Comparison of ENCODE assay signal across 8 mouse cellular contexts in the genomic region with DNA sequence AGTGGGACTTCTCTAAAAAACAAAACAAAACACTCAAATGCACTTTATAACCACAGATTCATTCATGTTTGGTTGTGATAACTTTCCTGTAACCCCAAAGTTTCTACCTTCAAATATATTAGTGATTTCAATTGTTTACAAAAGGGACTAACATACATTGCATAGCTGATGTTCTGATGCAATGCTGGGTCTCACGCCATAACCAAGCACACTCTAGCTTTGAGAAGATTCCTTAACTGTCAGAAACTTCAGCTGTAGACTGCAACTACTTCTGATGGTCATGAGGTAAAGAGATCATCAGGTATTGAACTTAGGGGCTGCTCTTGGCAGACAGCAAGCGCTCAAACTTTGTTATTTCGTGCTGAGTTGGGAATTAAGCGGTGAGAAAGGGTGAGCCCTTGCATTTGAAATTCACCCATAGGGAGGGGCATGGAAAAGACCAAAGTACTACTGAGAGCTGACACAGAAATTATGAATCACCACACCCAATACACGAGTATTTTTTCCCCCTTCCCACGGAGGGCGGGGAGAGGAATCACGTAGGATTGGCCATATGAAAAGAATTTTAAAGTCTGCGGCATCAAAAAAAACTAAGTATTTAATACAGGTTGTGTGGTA. TPM values are rescaled to one million over a fixed set of nuclear protein-coding genes. Genes with fewer than 3 reads are reported as not detected.
DNase-seq lines count a peak whose midpoint lies in the region; ATAC-seq and TF ChIP-seq lines count a peak whose summit lies in the region.

No protein-coding gene starts in this region.

- H3K4me2 ChIP-seq in hindbrain, postnatal 0 days (ENCODE audit: low read depth, low read length), result peak overlapping the region; percentile 71
- peak overlapping the region; percentile 67 for H3K4me2 ChIP-seq in midbrain, postnatal 0 days (ENCODE audit: low read depth, low read length, poor library complexity, severe bottlenecking)

- DNase-seq in kidney, adult 2 months, result no peak
- no peak for DNase-seq in kidney, adult 18-20 months
- peak; percentile 40 for DNase-seq in adipocyte (ENCODE audit: low spot score)
- DNase-seq in hindbrain, postnatal 0 days (ENCODE audit: low spot score), result no peak
- no peak for DNase-seq in midbrain, postnatal 0 days (ENCODE audit: low spot score)
- no peak for DNase-seq in urinary bladder, postnatal 25 days (ENCODE audit: low spot score)
- DNase-seq in urinary bladder, adult 18-20 months (ENCODE audit: low spot score in 2 of 2), result no peak
- DNase-seq in thymus, postnatal 4 days, result no peak

- TF ChIP-seq CTCF in kidney, adult 2 months (conservative IDR thresholded peaks at IDR 0.05; ENCODE audit: insufficient read depth, insufficient read length, low read depth, low read length), result no peak
- no peak for TF ChIP-seq CTCF in hindbrain, postnatal 0 days (IDR thresholded peaks at IDR 0.05; ENCODE audit: low read depth)
- TF ChIP-seq CTCF in midbrain, postnatal 0 days (IDR thresholded peaks at IDR 0.05), result no peak

- no peak for ATAC-seq in hindbrain, postnatal 0 days
- no peak for ATAC-seq in midbrain, postnatal 0 days (ENCODE audit: low FRiP score)

- H3K9ac ChIP-seq in hindbrain, postnatal 0 days (replicated peaks; ENCODE audit: low read length), result peak overlapping the region; percentile 79; the same call in 1 of the 2 replicates
- no peak overlapping the region for H3K9ac ChIP-seq in midbrain, postnatal 0 days (replicated peaks; ENCODE audit: low read length, poor library complexity, severe bottlenecking)

- H3K27me3 ChIP-seq in kidney, adult 2 months (replicated peaks; ENCODE audit: control insufficient read depth, insufficient read depth, low read length), result no peaks in the 10 kb centered on the region
- H3K27me3 ChIP-seq in hindbrain, postnatal 0 days (ENCODE audit: insufficient read depth, low read length), result no peaks in the 10 kb centered on the region
- H3K27me3 ChIP-seq in midbrain, postnatal 0 days (ENCODE audit: insufficient read depth, low read length), result no peaks in the 10 kb centered on the region

- no peaks in the 10 kb centered on the region for H3K9me3 ChIP-seq in hindbrain, postnatal 0 days (ENCODE audit: low read length)
- H3K9me3 ChIP-seq in midbrain, postnatal 0 days (ENCODE audit: low read length), result no peaks in the 10 kb centered on the region

- WGBS in kidney, adult 2 months, result 8% methylated on average over 9 of the region's 9 CpGs
- 16% methylated on average over 9 of the region's 9 CpGs for WGBS in hindbrain, postnatal 0 days
- 16% methylated on average over 9 of the region's 9 CpGs for WGBS in midbrain, postnatal 0 days

- no peaks in the 10 kb centered on the region for H3K36me3 ChIP-seq in kidney, adult 2 months (ENCODE audit: control insufficient read depth, insufficient read depth, low read length)
- no peaks in the 10 kb centered on the region for H3K36me3 ChIP-seq in hindbrain, postnatal 0 days (ENCODE audit: insufficient read depth, low read length)
- H3K36me3 ChIP-seq in midbrain, postnatal 0 days (ENCODE audit: insufficient read depth, low read length), result 0 out of 2 replicates have a peak, but pooled peaks cover 2% of the 10 kb centered on the region

- TF ChIP-seq POLR2A in kidney, adult 2 months (IDR thresholded peaks at IDR 0.05; ENCODE audit: low read depth, low read length), result no peak

- peak overlapping the region; percentile 95 for H3K4me3 ChIP-seq in kidney, adult 2 months (ENCODE audit: insufficient read depth, low read depth, low read length)
- peak overlapping the region; percentile 80 for H3K4me3 ChIP-seq in hindbrain, postnatal 0 days (ENCODE audit: low read length)
- peak overlapping the region; percentile 56 for H3K4me3 ChIP-seq in midbrain, postnatal 0 days (ENCODE audit: low read depth, low read length)

- peaks cover 3% of the 10 kb centered on the region; the same call in 1 of the 2 replicates for H3K4me1 ChIP-seq in kidney, adult 2 months (ENCODE audit: control insufficient read depth, insufficient read depth, low read length)
- H3K4me1 ChIP-seq in hindbrain, postnatal 0 days (ENCODE audit: insufficient read depth, low read length), result peaks cover 4% of the 10 kb centered on the region; the same call in 1 of the 2 replicates
- H3K4me1 ChIP-seq in midbrain, postnatal 0 days (ENCODE audit: insufficient read depth, low read length), result no peaks in the 10 kb centered on the region

- no peak overlapping the region; the same call in 1 of the 2 replicates for H3K27ac ChIP-seq in kidney, adult 2 months (ENCODE audit: insufficient read depth, low read depth, low read length)
- H3K27ac ChIP-seq in hindbrain, postnatal 0 days, result no peak overlapping the region
- H3K27ac ChIP-seq in midbrain, postnatal 0 days (ENCODE audit: low read depth, low read length), result no peak overlapping the region

RNA-seq across cellular contexts. Expression of gene Uba3, which starts 1.1 kb away (rescaled TPM):
- polyA plus RNA-seq in kidney, adult 2 months (2012; rRNA removed), result 11.0 and 16.6 TPM in 2 replicates
- total RNA-seq in hindbrain, postnatal 0 days (2014; rRNA removed), result 44.2 and 60.3 TPM in 2 replicates
- 63.4 and 64.4 TPM in 2 replicates for polyA plus RNA-seq in hindbrain, postnatal 0 days (2015; fragmentation: Nextera tagmentation; extraction: Ambion mirVana)
- total RNA-seq in midbrain, postnatal 0 days (2014; rRNA removed), result 54.5 and 68.1 TPM in 2 replicates
- polyA plus RNA-seq in midbrain, postnatal 0 days (2015; fragmentation: Nextera tagmentation; extraction: Ambion mirVana), result 63.9 and 68.1 TPM in 2 replicates

RNA-seq across cellular contexts. Expression of gene Arl6ip5, which starts 6.1 kb away (rescaled TPM):
- polyA plus RNA-seq in kidney, adult 2 months (2012; rRNA removed), result 57.0 and 66.0 TPM in 2 replicates
- 88.3 and 97.5 TPM in 2 replicates for total RNA-seq in hindbrain, postnatal 0 days (2014; rRNA removed)
- polyA plus RNA-seq in hindbrain, postnatal 0 days (2015; fragmentation: Nextera tagmentation; extraction: Ambion mirVana), result 117 and 122 TPM in 2 replicates
- 115 and 118 TPM in 2 replicates for total RNA-seq in midbrain, postnatal 0 days (2014; rRNA removed)
- 151 and 153 TPM in 2 replicates for polyA plus RNA-seq in midbrain, postnatal 0 days (2015; fragmentation: Nextera tagmentation; extraction: Ambion mirVana)

RNA-seq across cellular contexts. Expression of gene Tmf1, which starts 25.4 kb away (rescaled TPM):
- polyA plus RNA-seq in kidney, adult 2 months (2012; rRNA removed), result 3.2 and 4.1 TPM in 2 replicates
- total RNA-seq in hindbrain, postnatal 0 days (2014; rRNA removed), result 15.9 and 19.8 TPM in 2 replicates
- 50.8 and 53.5 TPM in 2 replicates for polyA plus RNA-seq in hindbrain, postnatal 0 days (2015; fragmentation: Nextera tagmentation; extraction: Ambion mirVana)
- total RNA-seq in midbrain, postnatal 0 days (2014; rRNA removed), result 23.4 and 26.2 TPM in 2 replicates
- 44.1 and 51.4 TPM in 2 replicates for polyA plus RNA-seq in midbrain, postnatal 0 days (2015; fragmentation: Nextera tagmentation; extraction: Ambion mirVana)

RNA-seq across cellular contexts. Expression of gene Lmod3, which starts 48.2 kb away (rescaled TPM):
- polyA plus RNA-seq in kidney, adult 2 months (2012; rRNA removed), result 0.12 and 1.2 TPM in 2 replicates
- 0.21 TPM in 1 of 2 replicates, not detected in the other for total RNA-seq in hindbrain, postnatal 0 days (2014; rRNA removed)
- not detected in 2 replicates for polyA plus RNA-seq in hindbrain, postnatal 0 days (2015; fragmentation: Nextera tagmentation; extraction: Ambion mirVana)
- total RNA-seq in midbrain, postnatal 0 days (2014; rRNA removed), result not detected in 2 replicates
- polyA plus RNA-seq in midbrain, postnatal 0 days (2015; fragmentation: Nextera tagmentation; extraction: Ambion mirVana), result not detected in 2 replicates

RNA-seq across cellular contexts. Expression of gene Eogt, which starts 55.4 kb away (rescaled TPM):
- polyA plus RNA-seq in kidney, adult 2 months (2012; rRNA removed), result 12.8 and 13.9 TPM in 2 replicates
- 32.7 and 33.7 TPM in 2 replicates for total RNA-seq in hindbrain, postnatal 0 days (2014; rRNA removed)
- 10.3 and 11.4 TPM in 2 replicates for polyA plus RNA-seq in hindbrain, postnatal 0 days (2015; fragmentation: Nextera tagmentation; extraction: Ambion mirVana)
- total RNA-seq in midbrain, postnatal 0 days (2014; rRNA removed), result 25.2 and 25.8 TPM in 2 replicates
- 9.9 and 11.7 TPM in 2 replicates for polyA plus RNA-seq in midbrain, postnatal 0 days (2015; fragmentation: Nextera tagmentation; extraction: Ambion mirVana)
